Mouse (Mus musculus): ENCODE results near the gene Gnat2. TPM values are rescaled to one million over a fixed set of nuclear protein-coding genes. Genes with fewer than 3 reads are reported as not detected.

Gene Gnat2
- total RNA-seq, 1 experiment from 2014 or later, result 3.8 TPM

GRCm38 (mm10) chr3:108097656-108098055 lies 5.1 kb downstream of the Gnat2 start:
- no peak for ATAC-seq (replicated peaks in 1 of 2; ENCODE audit: insufficient read depth in 1 of 2, low FRiP score in 2 of 2, low TSS enrichment in 1 of 2, low read depth in 1 of 2, poor library complexity in 2 of 2, severe bottlenecking in 2 of 2)

GRCm38 (mm10) chr3:108098316-108098715 lies 5.7 kb downstream of the Gnat2 start:
- no peak for ATAC-seq (replicated peaks in 1 of 2; ENCODE audit: insufficient read depth in 1 of 2, low FRiP score in 2 of 2, low TSS enrichment in 1 of 2, low read depth in 1 of 2, poor library complexity in 2 of 2, severe bottlenecking in 2 of 2)

- ATAC-seq (replicated peaks in 1 of 2; ENCODE audit: insufficient read depth in 1 of 2, low FRiP score in 2 of 2, low TSS enrichment in 1 of 2, low read depth in 1 of 2, poor library complexity in 2 of 2, severe bottlenecking in 2 of 2), result no peak
Observed at GRCm38 (mm10) chr3:108101594-108101993, 9.0 kb downstream of the Gnat2 start.

- no peak for ATAC-seq (replicated peaks in 1 of 2; ENCODE audit: insufficient read depth in 1 of 2, low FRiP score in 2 of 2, low TSS enrichment in 1 of 2, low read depth in 1 of 2, poor library complexity in 2 of 2, severe bottlenecking in 2 of 2)
Observed at GRCm38 (mm10) chr3:108102075-108102474, 9.5 kb downstream of the Gnat2 start.

- ATAC-seq (replicated peaks in 1 of 2; ENCODE audit: insufficient read depth in 1 of 2, low FRiP score in 2 of 2, low TSS enrichment in 1 of 2, low read depth in 1 of 2, poor library complexity in 2 of 2, severe bottlenecking in 2 of 2), result no peak
Observed at GRCm38 (mm10) chr3:108105281-108105680, 12.7 kb downstream of the Gnat2 start.

GRCm38 (mm10) chr3:108111320-108111719 lies 18.7 kb downstream of the Gnat2 start:
- no peak for ATAC-seq (replicated peaks in 1 of 2; ENCODE audit: insufficient read depth in 1 of 2, low FRiP score in 2 of 2, low TSS enrichment in 1 of 2, low read depth in 1 of 2, poor library complexity in 2 of 2, severe bottlenecking in 2 of 2)

- no peak for ATAC-seq (replicated peaks in 1 of 2; ENCODE audit: insufficient read depth in 1 of 2, low FRiP score in 2 of 2, low TSS enrichment in 1 of 2, low read depth in 1 of 2, poor library complexity in 2 of 2, severe bottlenecking in 2 of 2)
Observed at GRCm38 (mm10) chr3:108112246-108112645, 19.7 kb downstream of the Gnat2 start.

GRCm38 (mm10) chr3:108112666-108113065 lies 20.1 kb downstream of the Gnat2 start:
- no peak for ATAC-seq (replicated peaks in 1 of 2; ENCODE audit: insufficient read depth in 1 of 2, low FRiP score in 2 of 2, low TSS enrichment in 1 of 2, low read depth in 1 of 2, poor library complexity in 2 of 2, severe bottlenecking in 2 of 2)

GRCm38 (mm10) chr3:108113591-108114289 lies 21.2 kb downstream of the Gnat2 start:
- ATAC-seq (replicated peaks in 1 of 2; ENCODE audit: insufficient read depth in 1 of 2, low FRiP score in 2 of 2, low TSS enrichment in 1 of 2, low read depth in 1 of 2, poor library complexity in 2 of 2, severe bottlenecking in 2 of 2), result no peak

- ATAC-seq (replicated peaks in 1 of 2; ENCODE audit: insufficient read depth in 1 of 2, low FRiP score in 2 of 2, low TSS enrichment in 1 of 2, low read depth in 1 of 2, poor library complexity in 2 of 2, severe bottlenecking in 2 of 2), result no peak
Observed at GRCm38 (mm10) chr3:108117465-108117864, 24.9 kb downstream of the Gnat2 start.

GRCm38 (mm10) chr3:108121101-108121500 lies 28.5 kb downstream of the Gnat2 start:
- ATAC-seq (replicated peaks in 1 of 2; ENCODE audit: insufficient read depth in 1 of 2, low FRiP score in 2 of 2, low TSS enrichment in 1 of 2, low read depth in 1 of 2, poor library complexity in 2 of 2, severe bottlenecking in 2 of 2), result no peak

GRCm38 (mm10) chr3:108123242-108123641 lies 30.7 kb downstream of the Gnat2 start:
- ATAC-seq (replicated peaks in 1 of 2; ENCODE audit: insufficient read depth in 1 of 2, low FRiP score in 2 of 2, low TSS enrichment in 1 of 2, low read depth in 1 of 2, poor library complexity in 2 of 2, severe bottlenecking in 2 of 2), result no peak

- no peak for ATAC-seq (replicated peaks in 1 of 2; ENCODE audit: insufficient read depth in 1 of 2, low FRiP score in 2 of 2, low TSS enrichment in 1 of 2, low read depth in 1 of 2, poor library complexity in 2 of 2, severe bottlenecking in 2 of 2)
Observed at GRCm38 (mm10) chr3:108124131-108124530, 31.5 kb downstream of the Gnat2 start.

- no peak for ATAC-seq (replicated peaks in 1 of 2; ENCODE audit: insufficient read depth in 1 of 2, low FRiP score in 2 of 2, low TSS enrichment in 1 of 2, low read depth in 1 of 2, poor library complexity in 2 of 2, severe bottlenecking in 2 of 2)
Observed at GRCm38 (mm10) chr3:108126327-108126726, 33.7 kb downstream of the Gnat2 start.

- no peak for ATAC-seq (replicated peaks in 1 of 2; ENCODE audit: insufficient read depth in 1 of 2, low FRiP score in 2 of 2, low TSS enrichment in 1 of 2, low read depth in 1 of 2, poor library complexity in 2 of 2, severe bottlenecking in 2 of 2)
Observed at GRCm38 (mm10) chr3:108128520-108128919, 35.9 kb downstream of the Gnat2 start.

GRCm38 (mm10) chr3:108129367-108129766 lies 36.8 kb downstream of the Gnat2 start:
- no peak for ATAC-seq (replicated peaks in 1 of 2; ENCODE audit: insufficient read depth in 1 of 2, low FRiP score in 2 of 2, low TSS enrichment in 1 of 2, low read depth in 1 of 2, poor library complexity in 2 of 2, severe bottlenecking in 2 of 2)

GRCm38 (mm10) chr3:108129804-108130203 lies 37.2 kb downstream of the Gnat2 start:
- no peak for ATAC-seq (replicated peaks in 1 of 2; ENCODE audit: insufficient read depth in 1 of 2, low FRiP score in 2 of 2, low TSS enrichment in 1 of 2, low read depth in 1 of 2, poor library complexity in 2 of 2, severe bottlenecking in 2 of 2)

- no peak for ATAC-seq (replicated peaks in 1 of 2; ENCODE audit: insufficient read depth in 1 of 2, low FRiP score in 2 of 2, low TSS enrichment in 1 of 2, low read depth in 1 of 2, poor library complexity in 2 of 2, severe bottlenecking in 2 of 2)
Observed at GRCm38 (mm10) chr3:108131216-108131615, 38.6 kb downstream of the Gnat2 start.

- no peak for ATAC-seq (replicated peaks in 1 of 2; ENCODE audit: insufficient read depth in 1 of 2, low FRiP score in 2 of 2, low TSS enrichment in 1 of 2, low read depth in 1 of 2, poor library complexity in 2 of 2, severe bottlenecking in 2 of 2)
Observed at GRCm38 (mm10) chr3:108131821-108132220, 39.2 kb downstream of the Gnat2 start.

Data from hematopoietic stem cell, adult 5-6 weeks (primary cell).